Mouse (Mus musculus): ENCODE results near the gene Plxnb1.

- TF ChIP-seq CTCF (IDR thresholded peaks at IDR 0.05) = no peak
- TF ChIP-seq EP300 (IDR thresholded peaks at IDR 0.05) = no peak
Measured at GRCm38 (mm10) chr9:109124164-109124563, 29.0 kb downstream of the Plxnb1 start.
